Mouse (Mus musculus): ENCODE results near the gene Gm49340. TPM values are rescaled to one million over a fixed set of nuclear protein-coding genes. Genes with fewer than 3 reads are reported as not detected.
"Not testable (repeated sequence)": the region's sequence is repeated elsewhere in the genome, so short reads cannot be mapped to it uniquely, and the experiment has no call there.

The Gm49340 gene
- total RNA-seq (2022) = not detected

- no peak for DNase-seq (ENCODE audit: low spot score in 2 of 2)
Measured at GRCm38 (mm10) chr11:73329442-73329841, at the start of gene Gm49340, which contains the start of the genes Aspa and Spata22. Gene Gm49340, plus strand, starts transcription at chr11:73329741. Gene Aspa, minus strand, starts transcription at chr11:73329596. Gene Spata22, plus strand, starts transcription at chr11:73329741.

GRCm38 (mm10) chr11:73280710-73281109, 48.8 kb upstream of the Gm49340 start:
- no peak for DNase-seq (ENCODE audit: low spot score in 2 of 2)

GRCm38 (mm10) chr11:73281528-73282027, 48.0 kb upstream of the Gm49340 start:
- peak; percentile 74 to 77 for DNase-seq (ENCODE audit: low spot score in 2 of 2)

GRCm38 (mm10) chr11:73283369-73283768, 46.2 kb upstream of the Gm49340 start:
- DNase-seq (ENCODE audit: low spot score in 2 of 2) = peak in 1 of 2 experiments; percentile 19

- DNase-seq (ENCODE audit: low spot score in 2 of 2) = no peak
Measured at GRCm38 (mm10) chr11:73283926-73284325, 45.6 kb upstream of the Gm49340 start.

- DNase-seq (ENCODE audit: low spot score in 2 of 2) = peak in 1 of 2 experiments; percentile 50
Measured at GRCm38 (mm10) chr11:73284351-73284750, 45.2 kb upstream of the Gm49340 start.

GRCm38 (mm10) chr11:73289621-73290020, 39.9 kb upstream of the Gm49340 start:
- DNase-seq (ENCODE audit: low spot score in 2 of 2) = no peak

GRCm38 (mm10) chr11:73303123-73303522, 26.4 kb upstream of the Gm49340 start:
- no peak for DNase-seq (ENCODE audit: low spot score in 2 of 2)

- DNase-seq (ENCODE audit: low spot score in 2 of 2) = no peak
Measured at GRCm38 (mm10) chr11:73315961-73316360, 13.6 kb upstream of the Gm49340 start.

GRCm38 (mm10) chr11:73318581-73318980, 11.0 kb upstream of the Gm49340 start:
- not testable (repeated sequence) for DNase-seq (ENCODE audit: low spot score in 2 of 2)

- not testable (repeated sequence) for DNase-seq (ENCODE audit: low spot score in 2 of 2)
Measured at GRCm38 (mm10) chr11:73321064-73321463, 8.5 kb upstream of the Gm49340 start.

- no peak for DNase-seq (ENCODE audit: low spot score in 2 of 2)
Measured at GRCm38 (mm10) chr11:73323906-73324830, 5.4 kb upstream of the Gm49340 start.

GRCm38 (mm10) chr11:73326485-73326886, 3.1 kb upstream of the Gm49340 start:
- DNase-seq (ENCODE audit: low spot score in 2 of 2) = no peak

GRCm38 (mm10) chr11:73327361-73327760, 2.2 kb upstream of the Gm49340 start:
- DNase-seq (ENCODE audit: low spot score in 2 of 2) = no peak

GRCm38 (mm10) chr11:73333357-73333756, 3.8 kb downstream of the Gm49340 start:
- no peak for DNase-seq (ENCODE audit: low spot score in 2 of 2)

GRCm38 (mm10) chr11:73336919-73337318, 7.4 kb downstream of the Gm49340 start:
- no peak for DNase-seq (ENCODE audit: low spot score in 2 of 2)

- no peak for DNase-seq (ENCODE audit: low spot score in 2 of 2)
Measured at GRCm38 (mm10) chr11:73350483-73350882, 20.9 kb downstream of the Gm49340 start, which contains the start of gene Olfr20. Gene Olfr20, plus strand, starts transcription at chr11:73350783.

- DNase-seq (ENCODE audit: low spot score in 2 of 2) = no peak
Measured at GRCm38 (mm10) chr11:73370946-73371345, 41.4 kb downstream of the Gm49340 start, which contains the start of gene Olfr376. Gene Olfr376, plus strand, starts transcription at chr11:73371246.

GRCm38 (mm10) chr11:73395374-73395773, 65.8 kb downstream of the Gm49340 start:
- no peak for DNase-seq (ENCODE audit: low spot score in 2 of 2)

- no peak for DNase-seq (ENCODE audit: low spot score in 2 of 2)
Measured at GRCm38 (mm10) chr11:73399514-73399913, 70.0 kb downstream of the Gm49340 start, which contains the start of gene Olfr1. Gene Olfr1, minus strand, starts transcription at chr11:73399614.
